Mouse (Mus musculus) lung, adult 2 months (tissue): ENCODE measurements at regions not wholly inside any gene's neighbourhood (a gene's known extent, or its start where the extent isn't known, plus 50 kb on each side); places are given as distances from the start of the nearest gene placed in this dataset.

Experiments used
- DNase-seq: peaks from one replicate; pipeline ENCODE4 v3.0.0; 2022
- H3K4me1 ChIP-seq: fragments of 200-500 bp; 2 replicates; pipeline ENCODE4 v1.6.1; 2011; ENCODE audit warnings: low read length; ENCODE audit not compliant: control insufficient read depth, insufficient read depth
- H3K4me3 ChIP-seq: fragments of 200-500 bp; replicated peaks from 2 replicates; pipeline ENCODE3; 2011; ENCODE audit warnings: low read depth, mild to moderate bottlenecking, control low read depth, low read length; ENCODE audit errors: extremely low read depth
- CTCF ChIP-seq: fragments of 200-500 bp; IDR thresholded peaks from 2 replicates; pipeline ENCODE4 v1.5.1; 2011; ENCODE audit warnings: mild to moderate bottlenecking, low read length, control low read depth; ENCODE audit not compliant: insufficient read depth
- POLR2A ChIP-seq: fragments of 200-500 bp; IDR thresholded peaks from 2 replicates; pipeline ENCODE4 v1.6.1; 2011; ENCODE audit warnings: low read depth, mild to moderate bottlenecking, control low read depth, low read length, borderline replicate concordance; ENCODE audit errors: extremely low read depth
- WGBS: fragments of 180-500 bp; shearing (Covaris S2); methylation state at CpG from one replicate; pipeline ENCODE4 v1.1.7; 2018; 5-methylcytosine and 5-hydroxymethylcytosine counted together

- DNase-seq = peak; percentile 39
- Histone ChIP-seq H3K4me1 (no peaks in the 10 kb centered on the region), H3K4me3 (peak overlapping the region; percentile 82)
- peak; percentile 96; the same call in 1 of the 2 replicates for TF ChIP-seq POLR2A
- TF ChIP-seq CTCF = no peak
- WGBS = 25% methylated on average over 20 of the region's 20 CpGs
These were observed 127.5 kb upstream of the Zfp706 start for GRCm38 (mm10) chr15:37134913-37135589.

- Histone ChIP-seq H3K4me1 (no peaks in the 10 kb centered on the region), H3K4me3 (no peak overlapping the region)
- TF ChIP-seq CTCF (no peak), POLR2A (no peak)
- DNase-seq = peak; percentile 10
- WGBS = 49% methylated on average over 4 of the region's 4 CpGs
These were observed 126.8 kb upstream of the Zfp706 start for GRCm38 (mm10) chr15:37134386-37134785.

GRCm38 (mm10) chr15:37133916-37134315 is 126.3 kb upstream of the Zfp706 start:
- 31% methylated on average over 5 of the region's 5 CpGs for WGBS

DNA sequence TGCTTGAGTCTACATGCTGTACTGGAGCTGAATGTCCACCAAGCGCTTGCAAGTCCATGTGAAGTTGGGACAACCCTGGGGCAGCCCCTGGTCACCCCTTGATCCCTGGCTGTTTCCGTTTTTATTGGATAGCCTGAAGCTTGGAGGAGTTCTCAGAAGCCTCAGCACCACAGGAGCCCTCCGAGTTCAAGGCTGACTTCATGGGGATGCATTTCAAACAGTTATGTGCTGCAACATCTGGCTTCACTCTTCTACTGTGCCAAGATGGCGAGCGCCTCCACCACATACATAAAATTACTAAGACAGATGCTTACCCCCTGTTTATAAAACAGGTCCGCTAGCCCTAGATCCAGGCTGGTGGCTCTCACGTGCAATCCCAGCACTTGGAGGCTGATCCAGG is 120.1 kb upstream of the Zfp706 start:
- no peak overlapping the region for H3K4me3 ChIP-seq
- DNase-seq = no peak
- 85% methylated on average over 7 of the region's 7 CpGs for WGBS
- H3K4me1 ChIP-seq = no peaks in the 10 kb centered on the region
- no peak for TF ChIP-seq POLR2A
- TF ChIP-seq CTCF = no peak

More at GRCm38 (mm10) chr15:37133916-37134315, 126.3 kb upstream of the Zfp706 start:
- TF ChIP-seq CTCF (no peak), POLR2A (no peak)
- Histone ChIP-seq H3K4me3 (no peak overlapping the region), H3K4me1 (no peaks in the 10 kb centered on the region)
- no peak for DNase-seq

GRCm38 (mm10) chr15:37127170-37127569 is 119.6 kb upstream of the Zfp706 start:
- no peak for DNase-seq
- H3K4me1 ChIP-seq = no peaks in the 10 kb centered on the region
- WGBS = 81% methylated on average over 4 of the region's 4 CpGs
- no peak overlapping the region for H3K4me3 ChIP-seq
- TF ChIP-seq POLR2A (no peak), CTCF (no peak)

DNA sequence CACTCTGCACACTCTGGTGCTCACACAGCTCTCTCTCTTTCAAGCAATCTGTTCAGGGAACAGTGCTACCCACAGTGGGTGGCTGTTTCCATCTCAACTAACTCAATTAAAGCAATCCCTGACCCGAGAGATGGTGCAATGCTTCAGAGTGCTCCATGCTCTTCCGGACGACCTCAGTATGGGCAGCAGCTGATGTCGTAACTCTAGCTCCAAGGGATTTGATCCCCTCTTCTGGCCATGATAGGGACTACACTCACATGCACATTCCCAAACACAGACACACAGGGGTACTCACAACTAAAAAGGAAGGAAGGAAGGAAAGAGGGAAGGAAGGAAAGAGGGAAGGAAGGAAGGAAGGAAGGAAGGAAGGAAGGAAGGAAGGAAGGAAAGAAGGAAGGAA is 118.2 kb upstream of the Zfp706 start:
- no peak overlapping the region for H3K4me3 ChIP-seq
- peaks cover 4% of the 10 kb centered on the region; the same call in 1 of the 2 replicates for H3K4me1 ChIP-seq
- TF ChIP-seq POLR2A = no peak
- no peak for TF ChIP-seq CTCF
- DNase-seq = no peak
- WGBS = 72% methylated on average over 4 of the region's 4 CpGs

GRCm38 (mm10) chr15:37124951-37125350 is 117.4 kb upstream of the Zfp706 start:
- TF ChIP-seq POLR2A (no peak), CTCF (no peak)
- WGBS = 74% methylated on average over 2 of the region's 2 CpGs
- H3K4me1 ChIP-seq = peaks cover 6% of the 10 kb centered on the region
- no peak for DNase-seq
- no peak overlapping the region for H3K4me3 ChIP-seq

DNA sequence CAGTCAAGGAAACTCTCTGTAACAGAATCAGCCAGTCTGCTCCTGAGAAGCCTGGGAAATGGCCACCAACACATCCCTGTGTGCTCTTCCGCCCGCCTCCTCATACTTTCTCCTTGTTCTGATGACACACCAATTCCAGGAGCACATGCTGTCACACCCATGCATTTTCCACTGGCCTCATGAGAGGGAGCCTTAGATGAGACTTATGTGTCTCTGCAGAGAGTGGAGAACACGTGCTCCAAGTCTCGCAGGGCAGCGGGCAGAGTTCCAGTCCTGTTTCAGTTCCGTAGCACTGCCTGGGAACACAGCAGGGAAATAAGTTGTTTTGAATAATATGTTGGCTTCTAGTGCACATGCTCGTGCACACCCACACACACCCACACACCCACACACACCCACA is 116.7 kb upstream of the Zfp706 start:
- TF ChIP-seq CTCF = no peak
- no peak for TF ChIP-seq POLR2A
- WGBS = 64% methylated on average over 7 of the region's 7 CpGs
- peaks cover 6% of the 10 kb centered on the region for H3K4me1 ChIP-seq
- DNase-seq = no peak
- H3K4me3 ChIP-seq = no peak overlapping the region

DNA sequence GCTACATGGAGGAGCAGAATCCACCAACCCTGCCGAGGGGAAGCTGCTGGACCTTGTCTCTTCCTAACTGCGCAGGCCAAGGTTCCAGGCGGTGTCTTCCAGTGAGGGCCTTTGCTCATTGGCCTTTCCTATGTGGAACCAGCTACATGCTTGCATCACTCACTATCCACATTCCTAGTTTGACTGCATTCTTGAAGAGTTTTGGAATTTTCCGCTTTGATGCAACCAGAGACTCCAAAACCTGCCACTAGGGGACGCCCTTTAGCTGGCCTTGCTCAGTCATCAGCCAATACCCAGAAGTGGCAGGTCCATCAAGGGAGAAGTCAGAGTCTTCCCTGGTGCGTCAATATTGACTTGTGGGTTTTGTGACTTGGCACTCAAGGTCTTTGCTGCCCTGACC is 112.8 kb upstream of the Zfp706 start:
- no peak overlapping the region for H3K4me3 ChIP-seq
- WGBS = 15% methylated on average over 6 of the region's 6 CpGs
- DNase-seq = peak; percentile 89
- peaks cover 6% of the 10 kb centered on the region for H3K4me1 ChIP-seq
- TF ChIP-seq POLR2A (no peak), CTCF (peak; percentile 98)

DNA sequence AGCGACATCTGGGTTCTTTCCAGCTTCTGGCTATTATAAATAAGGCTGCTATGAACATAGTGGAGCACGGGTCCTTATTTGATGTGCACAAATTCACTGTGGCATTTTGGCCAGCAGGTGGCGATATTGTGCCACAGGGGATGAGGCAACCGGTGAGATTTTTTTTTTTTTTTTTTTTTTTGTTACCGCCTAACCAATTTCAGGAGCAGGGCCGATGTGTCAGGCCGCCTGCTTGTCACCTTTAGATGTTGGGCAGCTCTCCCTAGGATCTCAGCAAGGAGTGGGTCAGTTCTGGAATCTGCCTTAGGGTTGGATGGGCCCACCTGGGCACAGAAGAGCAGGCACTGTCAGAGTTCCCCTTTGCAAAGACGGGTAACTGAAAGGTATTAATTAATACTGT is 106.5 kb upstream of the Zfp706 start:
- DNase-seq = peak; percentile 51

More for the DNA sequence above, 106.5 kb upstream of the Zfp706 start:
- Histone ChIP-seq H3K4me1 (no peaks in the 10 kb centered on the region), H3K4me3 (no peak overlapping the region)
- WGBS = 13% methylated on average over 8 of the region's 8 CpGs
- peak; percentile 80 for TF ChIP-seq CTCF
- no peak for TF ChIP-seq POLR2A
